Mouse (Mus musculus) hindlimb bud, embryonic 11.5 days (tissue): ENCODE measurements around the gene Nek8.
"Not testable (repeated sequence)": the region's sequence is repeated elsewhere in the genome, so short reads cannot be mapped to it uniquely, and the experiment has no call there.

Source experiments
- DNase-seq: peaks from one replicate; pipeline ENCODE4 v3.0.0-alpha.2; 2012; ENCODE audit warnings: low read depth, low spot score; ENCODE audit errors: extremely low spot score

Nek8 gene

GRCm38 (mm10) chr11:78146707-78147543 is 29.6 kb downstream of the Nek8 start:
- DNase-seq, result no peak

GRCm38 (mm10) chr11:78146168-78146567 is 30.3 kb downstream of the Nek8 start:
- DNase-seq, result no peak

- no peak for DNase-seq
Observed at GRCm38 (mm10) chr11:78143520-78143919, 33.0 kb downstream of the Nek8 start.

GRCm38 (mm10) chr11:78140665-78141064 is 35.8 kb downstream of the Nek8 start:
- no peak for DNase-seq

GRCm38 (mm10) chr11:78138023-78138422 is 38.5 kb downstream of the Nek8 start:
- DNase-seq, result no peak

GRCm38 (mm10) chr11:78137584-78137983 is 38.9 kb downstream of the Nek8 start:
- DNase-seq, result no peak

- no peak for DNase-seq
Observed at GRCm38 (mm10) chr11:78136132-78136531, 40.3 kb downstream of the Nek8 start.

GRCm38 (mm10) chr11:78135314-78135713 is 41.2 kb downstream of the Nek8 start:
- not testable (repeated sequence) for DNase-seq

GRCm38 (mm10) chr11:78134344-78134743 is 42.1 kb downstream of the Nek8 start:
- no peak for DNase-seq

GRCm38 (mm10) chr11:78133915-78134314 is 42.6 kb downstream of the Nek8 start:
- no peak for DNase-seq

GRCm38 (mm10) chr11:78129458-78129857 is 47.0 kb downstream of the Nek8 start:
- no peak for DNase-seq

- DNase-seq, result no peak
Observed at GRCm38 (mm10) chr11:78126739-78127138, 49.7 kb downstream of the Nek8 start.

- DNase-seq, result no peak
Observed at GRCm38 (mm10) chr11:78125691-78126090, 50.8 kb downstream of the Nek8 start.

- DNase-seq, result no peak
Observed at GRCm38 (mm10) chr11:78123782-78124181, 52.7 kb downstream of the Nek8 start.

GRCm38 (mm10) chr11:78122815-78123214 is 53.7 kb downstream of the Nek8 start:
- DNase-seq, result no peak

- DNase-seq, result no peak
Observed at GRCm38 (mm10) chr11:78121176-78121575, 55.3 kb downstream of the Nek8 start.

GRCm38 (mm10) chr11:78119898-78120297 is 56.6 kb downstream of the Nek8 start:
- DNase-seq, result no peak

- no peak for DNase-seq
Observed at GRCm38 (mm10) chr11:78118467-78118866, 58.0 kb downstream of the Nek8 start.

- no peak for DNase-seq
Observed at GRCm38 (mm10) chr11:78116146-78116410, 60.4 kb downstream of the Nek8 start.
